Mouse (Mus musculus): ENCODE measurements around the gene Zfyve19. TPM values are rescaled to one million over a fixed set of nuclear protein-coding genes. Genes with fewer than 3 reads are reported as not detected.

The Zfyve19 gene
- polyA plus RNA-seq, 1 experiment from 2014 or later, result 64.7 TPM

DNA sequence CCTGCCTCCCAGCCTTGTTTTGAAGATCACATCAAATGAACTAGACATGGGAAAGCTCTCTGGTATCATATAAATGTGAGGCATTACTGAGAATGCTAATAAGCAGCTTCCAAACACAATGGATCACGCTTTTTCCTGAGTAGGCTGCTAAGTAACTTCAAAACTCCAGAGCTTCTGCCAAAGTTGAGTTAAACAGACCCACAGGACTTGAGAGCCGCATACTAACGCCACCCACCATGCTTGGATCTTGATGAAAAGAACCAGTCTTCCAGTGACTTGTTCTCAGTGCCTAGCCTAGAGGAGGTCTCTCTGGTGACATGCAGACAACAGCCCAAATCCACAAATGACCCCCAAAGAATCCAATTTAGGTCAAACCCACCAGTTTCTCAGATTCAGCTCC lies 9.5 kb upstream of the Zfyve19 start:
- no peak for ATAC-seq (replicated peaks)
- WGBS, result 19% methylated on average over 3 of the region's 3 CpGs
- H3K27ac ChIP-seq (replicated peaks), result no peak overlapping the region

DNA sequence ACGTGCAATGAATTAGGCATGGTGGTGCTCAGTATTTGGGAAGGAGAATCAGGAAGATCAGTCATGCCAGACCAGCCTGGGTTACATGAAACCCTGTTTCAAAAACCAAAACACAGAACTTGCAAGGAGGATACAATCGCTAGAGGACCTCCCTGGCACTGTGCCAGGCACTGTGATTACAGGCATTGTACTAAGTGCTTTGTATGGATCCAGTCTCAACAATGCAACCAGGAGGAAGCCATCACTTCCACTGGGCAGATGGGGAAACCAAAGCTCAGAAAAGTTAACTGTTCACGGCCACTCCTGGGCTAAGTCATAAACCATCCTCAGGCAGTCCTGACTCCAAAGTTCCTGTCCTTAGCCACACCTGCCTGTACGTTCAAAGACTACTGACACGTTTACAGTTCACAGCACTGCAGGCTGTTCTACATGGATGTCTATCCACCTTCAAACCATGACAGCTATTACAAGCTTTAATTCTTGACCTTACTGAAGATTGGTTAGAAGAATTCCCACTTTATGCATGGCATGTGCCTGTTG lies 5.4 kb upstream of the Zfyve19 start:
- WGBS, result 52% methylated on average over 5 of the region's 5 CpGs

More for the DNA sequence above, 9.5 kb upstream of the Zfyve19 start:
- Histone ChIP-seq H3K4me1 (peaks cover 20% of the 10 kb centered on the region; the same call in 1 of the 2 replicates), H3K9me3 (no peaks in the 10 kb centered on the region), H3K9ac (replicated peaks) (no peak overlapping the region), H3K4me3 (no peak overlapping the region), H3K27me3 (no peaks in the 10 kb centered on the region), H3K36me3 (no peaks in the 10 kb centered on the region), H3K4me2 (replicated peaks) (no peak overlapping the region)

DNA sequence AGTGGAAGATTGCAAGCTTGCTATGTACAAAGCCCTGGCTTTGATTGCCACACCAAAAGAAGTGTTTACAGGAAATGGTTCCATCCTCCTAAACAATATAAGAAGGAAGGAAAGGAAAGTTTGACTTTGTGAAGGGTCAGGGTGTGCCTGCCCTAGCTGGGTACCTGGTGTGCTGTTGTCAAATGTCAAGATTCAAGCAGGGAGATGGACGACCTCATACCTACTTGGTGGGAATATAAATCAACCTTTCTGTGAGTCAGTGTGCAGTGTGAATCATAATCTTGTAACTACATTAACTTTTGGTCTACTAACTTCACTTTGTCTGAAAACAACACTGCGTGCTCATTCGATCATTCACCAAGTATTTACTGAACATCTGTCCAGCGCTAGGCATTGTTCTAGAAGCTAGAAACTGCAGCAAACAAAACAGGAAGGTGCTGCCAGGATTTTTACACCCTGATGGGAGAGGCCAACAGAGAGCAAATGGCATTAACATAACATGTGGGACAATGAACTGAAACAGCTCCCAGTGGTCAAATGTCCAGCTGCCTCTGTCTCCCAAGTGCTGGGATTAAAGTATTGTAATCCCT lies 4.5 kb upstream of the Zfyve19 start:
- ATAC-seq (replicated peaks), result no peak

More for the DNA sequence above, 5.4 kb upstream of the Zfyve19 start:
- no peak for ATAC-seq (replicated peaks)
- peaks cover 25% of the 10 kb centered on the region for H3K4me1 ChIP-seq
- H3K9me3 ChIP-seq, result no peaks in the 10 kb centered on the region
- no peaks in the 10 kb centered on the region for H3K27me3 ChIP-seq
- no peak overlapping the region for H3K27ac ChIP-seq (replicated peaks)
- H3K4me2 ChIP-seq (replicated peaks), result no peak overlapping the region
- H3K36me3 ChIP-seq, result no peaks in the 10 kb centered on the region
- H3K4me3 ChIP-seq, result no peak overlapping the region
- H3K9ac ChIP-seq (replicated peaks), result no peak overlapping the region

DNA sequence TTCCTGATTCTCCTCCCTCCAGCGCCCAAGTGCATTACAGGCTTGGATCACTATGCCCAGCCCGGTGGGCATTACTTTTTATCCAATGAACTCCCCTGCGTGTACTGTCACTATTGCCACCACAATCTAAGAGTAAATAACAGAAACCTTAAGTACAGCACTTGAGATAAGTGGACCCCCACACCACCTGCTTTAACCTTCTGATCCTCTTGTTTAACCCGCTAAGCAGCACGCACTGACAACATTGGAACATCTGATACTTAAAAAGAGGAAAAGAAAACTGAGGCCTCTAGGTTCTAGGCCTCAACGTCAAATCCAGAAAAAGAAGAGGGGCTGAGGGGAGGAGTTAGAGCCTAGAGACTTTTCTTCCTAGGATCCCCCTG lies 465 bp upstream of the Zfyve19 start:
- 16% methylated on average over 6 of the region's 6 CpGs for WGBS
- Histone ChIP-seq H3K4me3 (peak overlapping the region; percentile 86), H3K4me2 (replicated peaks) (peak overlapping the region; percentile 65), H3K36me3 (peaks cover 23% of the 10 kb centered on the region), H3K9ac (replicated peaks) (peak overlapping the region; percentile 79), H3K4me1 (peaks cover 27% of the 10 kb centered on the region), H3K27me3 (no peaks in the 10 kb centered on the region), H3K27ac (replicated peaks) (peak overlapping the region; percentile 91), H3K9me3 (no peaks in the 10 kb centered on the region)
- 0 out of 2 replicates have a peak, but pooled peaks have one; percentile 0 for ATAC-seq (replicated peaks)

More for the DNA sequence above, 4.5 kb upstream of the Zfyve19 start:
- Histone ChIP-seq H3K9me3 (no peaks in the 10 kb centered on the region), H3K36me3 (no peaks in the 10 kb centered on the region), H3K4me1 (peaks cover 23% of the 10 kb centered on the region), H3K9ac (replicated peaks) (no peak overlapping the region), H3K4me3 (no peak overlapping the region), H3K4me2 (replicated peaks) (no peak overlapping the region), H3K27me3 (no peaks in the 10 kb centered on the region), H3K27ac (replicated peaks) (no peak overlapping the region)
- WGBS, result 84% methylated on average over 4 of the region's 4 CpGs

DNA sequence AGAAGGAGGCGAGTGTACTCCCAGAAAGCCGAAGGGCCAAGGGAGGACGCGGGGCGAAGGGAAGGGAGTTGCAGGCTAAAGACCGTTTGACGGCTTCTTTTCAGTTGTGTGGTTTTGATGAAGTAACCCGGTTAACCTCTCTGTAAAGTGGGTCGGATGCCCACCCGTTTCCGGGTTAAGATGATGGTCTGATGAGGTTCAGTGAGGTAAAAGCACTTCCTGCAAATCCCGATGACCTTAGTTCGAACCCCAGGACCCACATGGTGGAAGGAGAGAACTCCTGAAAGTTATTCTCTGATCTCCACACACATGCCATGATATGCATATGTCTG lies 725 bp downstream of the Zfyve19 start:
- Histone ChIP-seq H3K9me3 (no peaks in the 10 kb centered on the region), H3K36me3 (peaks cover 30% of the 10 kb centered on the region), H3K4me1 (peaks cover 22% of the 10 kb centered on the region), H3K4me2 (replicated peaks) (peak overlapping the region; percentile 59), H3K4me3 (peak overlapping the region; percentile 86), H3K9ac (replicated peaks) (peak overlapping the region; percentile 83), H3K27me3 (no peaks in the 10 kb centered on the region), H3K27ac (replicated peaks) (peak overlapping the region; percentile 72)
- ATAC-seq (replicated peaks), result no peak; the same call in 1 of the 2 replicates
- under 1% methylated on average over 13 of the region's 13 CpGs for WGBS

DNA sequence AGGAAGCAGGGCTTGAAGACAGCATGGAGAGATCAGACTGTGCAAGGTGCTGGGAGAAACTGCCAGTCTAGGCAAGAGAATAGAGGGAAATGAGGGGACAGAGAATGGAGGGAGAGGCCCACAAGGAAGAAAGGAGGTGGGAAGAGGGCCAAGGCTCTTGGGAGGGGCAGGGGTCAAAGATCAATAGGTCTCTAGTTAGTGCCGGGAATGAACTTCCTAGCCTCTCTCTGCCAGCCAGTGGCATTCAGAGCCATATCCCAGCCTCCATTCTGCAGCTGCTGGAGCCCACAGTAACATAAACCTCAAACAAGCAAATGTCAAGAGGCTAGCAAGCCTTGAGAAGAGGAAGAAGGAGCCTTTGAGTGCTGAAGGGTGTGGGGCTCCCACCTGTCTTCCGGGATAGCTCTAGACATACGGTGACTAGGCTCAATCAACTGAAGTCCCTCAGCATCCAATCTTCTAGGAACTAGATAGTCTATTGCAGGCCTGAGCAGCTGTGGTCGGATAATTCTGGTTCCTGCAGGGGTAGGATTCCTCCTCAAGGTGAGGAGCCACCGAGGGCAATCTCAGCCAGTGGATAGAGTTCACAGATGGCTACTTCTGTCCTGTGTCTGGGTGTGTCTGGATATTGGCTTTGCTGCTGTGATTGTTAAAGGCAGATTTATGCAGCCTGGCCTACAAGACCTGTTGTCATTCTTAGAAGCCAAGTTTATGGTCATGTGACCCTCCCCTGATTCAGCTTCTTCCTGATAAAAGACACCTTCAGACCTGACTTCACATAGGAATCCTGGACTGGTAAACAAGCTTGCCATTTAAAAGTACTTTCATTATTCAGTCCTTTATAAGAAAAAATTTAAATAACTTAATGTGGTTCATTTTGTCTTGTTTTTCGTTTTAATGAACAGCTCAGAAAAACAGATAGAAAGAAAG lies 21.6 kb downstream of the Zfyve19 start, which contains the start of gene Ppp1r14d:
Ppp1r14d (minus strand) TSS at position 132 of the 930 bp plus-strand sequence.
- H3K4me2 ChIP-seq (replicated peaks), result no peak within 1 kb of the TSS
- H3K4me3 ChIP-seq, result no peak within 1 kb of the TSS
- WGBS, result 71% methylated on average over 6 of the region's 6 CpGs
- no peak within 1 kb of the TSS for H3K9ac ChIP-seq (replicated peaks)
- ATAC-seq (replicated peaks), result no peak
- H3K36me3 ChIP-seq, result no peaks in the 10 kb centered on the region
- no peaks in the 10 kb centered on the region for H3K9me3 ChIP-seq
- peaks cover 5% of the 10 kb centered on the region; the same call in 1 of the 2 replicates for H3K27me3 ChIP-seq
- no peaks in the 10 kb centered on the region for H3K4me1 ChIP-seq
- no peak within 1 kb of the TSS for H3K27ac ChIP-seq (replicated peaks)

DNA sequence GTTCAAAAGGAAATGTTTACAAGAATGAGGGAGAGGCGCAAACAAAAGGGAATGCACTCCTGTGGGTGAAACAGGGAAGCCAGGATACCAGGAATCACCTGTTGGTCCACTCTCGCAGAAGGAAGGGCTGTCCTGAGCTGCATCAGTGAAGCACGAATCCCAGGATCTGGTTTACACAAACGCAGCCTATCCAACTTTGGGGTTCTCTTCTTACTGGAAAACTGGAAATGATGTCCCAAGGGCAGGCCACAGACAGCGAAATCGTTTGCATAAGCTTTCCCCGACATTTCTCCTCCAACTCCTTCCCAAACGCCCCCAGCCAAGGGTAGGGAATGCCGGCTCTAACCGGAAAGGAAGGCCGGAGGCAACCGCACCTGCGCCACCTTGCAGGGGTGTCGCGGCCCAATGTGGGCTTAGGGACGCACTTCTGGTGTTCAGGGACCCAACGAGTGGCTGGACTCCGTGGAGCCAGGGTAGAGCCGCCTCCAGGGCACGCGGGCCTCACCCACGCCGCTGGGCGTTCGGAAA lies 28.3 kb downstream of the Zfyve19 start:
- Histone ChIP-seq H3K27ac (replicated peaks) (no peak overlapping the region), H3K36me3 (no peaks in the 10 kb centered on the region), H3K9me3 (no peaks in the 10 kb centered on the region), H3K9ac (replicated peaks) (no peak overlapping the region), H3K4me3 (peak overlapping the region; percentile 36), H3K4me1 (peaks cover 14% of the 10 kb centered on the region), H3K27me3 (peaks cover 57% of the 10 kb centered on the region), H3K4me2 (replicated peaks) (peak overlapping the region; percentile 57)
- WGBS, result 6% methylated on average over 25 of the region's 25 CpGs
- ATAC-seq (replicated peaks), result no peak

DNA sequence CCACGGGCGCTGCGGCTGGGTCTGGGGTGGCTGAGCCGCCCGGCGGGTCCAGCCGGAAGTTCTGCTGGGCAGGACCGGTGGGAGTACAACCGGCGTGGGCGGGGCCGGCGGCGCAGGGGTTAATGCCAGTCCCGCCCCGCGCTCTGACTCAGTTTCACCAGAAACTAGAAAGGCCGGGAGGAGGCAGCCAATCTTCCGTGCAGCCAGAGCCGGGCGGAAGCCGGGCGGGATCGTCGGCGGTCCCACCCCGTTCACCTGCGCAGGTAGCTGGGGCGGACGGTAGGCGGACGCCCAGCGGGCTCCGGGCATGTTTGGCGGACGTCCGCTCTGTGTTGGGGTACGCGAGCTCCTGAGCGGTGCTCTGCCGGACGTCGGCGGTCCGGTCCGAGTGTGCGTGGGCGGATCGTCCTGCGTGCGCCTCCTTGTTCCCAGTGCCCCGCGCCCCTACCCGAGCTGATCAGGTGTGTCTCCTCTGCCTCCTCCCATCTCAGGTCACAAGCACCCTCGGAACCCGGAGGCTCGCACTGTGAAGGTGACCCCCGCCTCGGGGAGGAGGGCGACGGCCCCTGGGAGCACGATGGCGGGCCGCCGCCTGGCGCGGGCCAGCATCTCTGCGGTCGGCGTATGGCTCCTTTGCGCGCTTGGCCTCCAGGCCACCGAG lies 28.9 kb downstream of the Zfyve19 start, which contains the start of gene Spint1:
Spint1 (plus strand) TSS at position 153 of the 661 bp plus-strand sequence.
- peaks cover 57% of the 10 kb centered on the region for H3K27me3 ChIP-seq
- H3K4me2 ChIP-seq (replicated peaks), result peak within 1 kb of the TSS; percentile 57
- no peak for ATAC-seq (replicated peaks)
- no peaks in the 10 kb centered on the region for H3K36me3 ChIP-seq
- peaks cover 14% of the 10 kb centered on the region for H3K4me1 ChIP-seq
- under 1% methylated on average over 73 of the region's 73 CpGs for WGBS
- peak within 1 kb of the TSS; percentile 36 for H3K4me3 ChIP-seq
- H3K27ac ChIP-seq (replicated peaks), result no peak within 1 kb of the TSS
- H3K9ac ChIP-seq (replicated peaks), result no peak within 1 kb of the TSS
- no peaks in the 10 kb centered on the region for H3K9me3 ChIP-seq

DNA sequence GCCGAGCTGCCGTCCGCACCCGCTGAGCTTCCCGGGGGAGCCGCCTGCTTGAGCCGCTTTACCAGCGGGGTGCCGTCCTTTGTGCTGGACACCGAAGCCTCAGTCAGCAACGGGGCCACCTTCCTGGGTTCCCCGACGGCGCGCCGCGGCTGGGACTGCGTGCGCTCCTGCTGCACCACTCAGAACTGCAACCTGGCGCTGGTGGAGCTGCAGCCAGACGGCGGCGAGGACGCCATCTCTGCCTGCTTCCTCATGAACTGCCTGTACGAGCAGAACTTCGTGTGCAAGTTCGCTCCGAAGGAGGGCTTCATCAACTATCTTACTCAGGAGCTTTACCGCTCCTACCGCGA lies 29.4 kb downstream of the Zfyve19 start:
- peaks cover 57% of the 10 kb centered on the region for H3K27me3 ChIP-seq
- H3K36me3 ChIP-seq, result no peaks in the 10 kb centered on the region
- ATAC-seq (replicated peaks), result no peak
- H3K4me2 ChIP-seq (replicated peaks), result peak overlapping the region; percentile 57
- H3K9ac ChIP-seq (replicated peaks), result no peak overlapping the region
- peaks cover 14% of the 10 kb centered on the region for H3K4me1 ChIP-seq
- 1% methylated on average over 31 of the region's 31 CpGs for WGBS
- H3K9me3 ChIP-seq, result no peaks in the 10 kb centered on the region
- no peak overlapping the region for H3K27ac ChIP-seq (replicated peaks)
- H3K4me3 ChIP-seq, result peak overlapping the region; percentile 36

DNA sequence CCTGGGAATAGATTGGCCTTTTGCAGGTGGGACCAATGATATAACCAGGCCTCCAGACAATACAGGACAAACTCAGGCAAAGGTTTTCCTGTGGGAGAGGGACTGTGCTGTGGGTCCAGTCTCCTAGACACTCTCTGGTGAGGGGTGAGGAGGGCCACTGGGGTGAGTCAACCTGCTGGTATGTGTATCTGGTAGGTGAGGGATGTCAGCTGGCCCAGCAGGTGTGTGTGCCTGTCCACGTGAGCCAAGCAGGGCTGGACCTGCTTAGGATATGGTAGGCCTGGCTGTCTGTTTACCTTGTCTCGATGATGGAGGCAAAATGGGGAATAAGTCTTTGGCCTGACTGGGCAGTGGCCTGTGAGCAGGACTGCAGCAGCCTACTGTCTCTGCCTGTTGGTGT lies 30.3 kb downstream of the Zfyve19 start:
- H3K4me1 ChIP-seq, result peaks cover 14% of the 10 kb centered on the region
- no peak overlapping the region for H3K4me3 ChIP-seq
- H3K4me2 ChIP-seq (replicated peaks), result no peak overlapping the region
- no peaks in the 10 kb centered on the region for H3K9me3 ChIP-seq
- H3K9ac ChIP-seq (replicated peaks), result no peak overlapping the region
- H3K27ac ChIP-seq (replicated peaks), result no peak overlapping the region
- peaks cover 57% of the 10 kb centered on the region for H3K27me3 ChIP-seq
- ATAC-seq (replicated peaks), result no peak
- 66% methylated on average over 2 of the region's 2 CpGs for WGBS
- H3K36me3 ChIP-seq, result no peaks in the 10 kb centered on the region

DNA sequence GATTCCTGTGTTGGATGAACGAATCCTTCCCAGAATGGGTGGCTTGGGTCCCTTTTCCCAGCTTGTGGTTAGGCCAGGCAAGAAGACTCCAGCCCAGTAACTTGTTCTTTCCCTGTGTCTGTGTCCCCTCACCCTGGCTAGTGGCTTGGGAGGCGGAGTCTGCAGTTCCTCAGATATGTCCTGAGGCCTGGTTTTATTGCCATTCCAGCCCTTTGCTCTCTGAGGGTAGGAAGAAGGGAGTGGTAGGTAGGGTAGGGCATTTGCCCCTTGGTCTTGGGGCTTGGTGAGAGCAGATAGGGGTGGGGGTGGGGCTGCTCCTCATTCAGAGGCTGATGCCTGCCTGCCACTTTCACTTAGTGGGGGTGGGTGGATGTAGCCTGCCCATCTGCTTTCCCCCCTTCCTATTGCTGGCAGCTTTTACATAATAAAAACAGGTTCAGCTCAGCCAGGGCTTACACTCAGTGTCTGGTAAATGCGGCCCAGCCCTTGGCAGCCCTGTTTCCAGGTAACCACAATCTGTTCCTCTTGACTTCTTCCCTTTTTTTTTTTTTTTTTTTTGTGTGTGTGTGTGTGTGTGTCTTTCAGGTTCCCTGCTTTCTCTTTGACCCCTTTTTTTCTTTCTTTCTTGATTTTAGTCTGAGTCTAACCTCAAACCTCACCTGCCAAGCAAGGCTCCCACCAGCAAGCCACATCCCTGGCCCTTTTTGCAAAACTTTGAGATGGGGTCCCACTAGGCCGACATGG lies 31.8 kb downstream of the Zfyve19 start:
- Histone ChIP-seq H3K4me1 (peaks cover 14% of the 10 kb centered on the region), H3K9ac (replicated peaks) (no peak overlapping the region), H3K4me3 (no peak overlapping the region), H3K36me3 (no peaks in the 10 kb centered on the region), H3K9me3 (no peaks in the 10 kb centered on the region), H3K27ac (replicated peaks) (no peak overlapping the region), H3K4me2 (replicated peaks) (no peak overlapping the region), H3K27me3 (peaks cover 50% of the 10 kb centered on the region)
- ATAC-seq (replicated peaks), result no peak
- 72% methylated on average over 4 of the region's 4 CpGs for WGBS

Data from forebrain, embryonic 15.5 days (tissue).